Mouse (Mus musculus) thymus, postnatal 14 days (tissue): ENCODE results near the gene Alkbh4.

Source experiments
- DNase-seq: peaks from one replicate; pipeline ENCODE4 v3.0.0; 2021

The Alkbh4 gene

GRCm38 (mm10) chr5:136182049-136182448, 46.1 kb downstream of the Alkbh4 start:
- no peak for DNase-seq

- DNase-seq = no peak
These were observed 46.9 kb downstream of the Alkbh4 start for GRCm38 (mm10) chr5:136182830-136183229.

GRCm38 (mm10) chr5:136183766-136184165, 47.8 kb downstream of the Alkbh4 start:
- DNase-seq = no peak

GRCm38 (mm10) chr5:136186723-136187122, 50.8 kb downstream of the Alkbh4 start:
- DNase-seq = peak; percentile 82
